Mouse (Mus musculus) E14TG2a.4 (cell line): Measurements from ENCODE around the gene Pln.

Experiments used
- CTCF ChIP-seq: conservative IDR thresholded peaks from 2 replicates; pipeline ENCODE4 v1.5.1; 2014; ENCODE audit warnings: low read length
- NANOG ChIP-seq: IDR thresholded peaks from 2 replicates; pipeline ENCODE4 v1.6.1; 2014; ENCODE audit warnings: borderline replicate concordance, low read length, mixed read lengths

DNA sequence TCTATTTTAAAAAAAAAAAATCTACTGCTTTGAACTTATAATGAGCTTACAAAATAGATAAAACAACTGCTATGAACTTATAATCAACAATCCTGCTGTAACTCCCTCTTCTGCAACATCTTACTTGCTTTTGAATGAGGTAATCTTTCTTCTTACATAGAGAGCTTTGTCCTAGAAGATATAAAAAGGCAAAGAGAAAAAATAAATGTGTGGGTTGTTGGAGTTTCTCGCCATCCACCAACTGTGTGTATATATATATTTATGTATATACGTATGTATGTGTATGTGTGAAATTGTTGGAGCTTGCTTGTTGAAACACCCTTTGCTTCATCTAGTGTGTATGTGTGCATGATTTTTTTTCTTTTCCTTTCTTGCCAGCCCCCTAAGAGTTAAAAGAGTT lies 29.8 kb downstream of the Pln start:
- no peak for TF ChIP-seq NANOG
- no peak for TF ChIP-seq CTCF
